Mouse (Mus musculus) left cerebral cortex, postnatal 25 days (tissue): Measurements from ENCODE around the gene Lrp3. TPM values are rescaled to one million over a fixed set of nuclear protein-coding genes. Genes with fewer than 3 reads are reported as not detected.
"Not testable (repeated sequence)": the region's sequence is repeated elsewhere in the genome, so short reads cannot be mapped to it uniquely, and the experiment has no call there.

Experiments
- DNase-seq, 2 experiments: peaks; one replicate each; pipeline ENCODE4 v3.0.0; 2022; ENCODE audit warnings: low spot score in 2 of 2, mixed read lengths in 1 of 2
- intact Hi-C: fragments of 180-260 bp; cut with DNase I; formaldehyde crosslinking; loops from one replicate; pipeline ENCODE4 v1.15.1; 2025
- total RNA-seq, 2 experiments: library from RNA; stranded (reverse); gene quantifications; 2 replicates each; pipeline ENCODE4 v1.2.3; 2021

Lrp3 gene
- 10 to 100 TPM; 79.3 to 81.5 TPM for total RNA-seq

DNA sequence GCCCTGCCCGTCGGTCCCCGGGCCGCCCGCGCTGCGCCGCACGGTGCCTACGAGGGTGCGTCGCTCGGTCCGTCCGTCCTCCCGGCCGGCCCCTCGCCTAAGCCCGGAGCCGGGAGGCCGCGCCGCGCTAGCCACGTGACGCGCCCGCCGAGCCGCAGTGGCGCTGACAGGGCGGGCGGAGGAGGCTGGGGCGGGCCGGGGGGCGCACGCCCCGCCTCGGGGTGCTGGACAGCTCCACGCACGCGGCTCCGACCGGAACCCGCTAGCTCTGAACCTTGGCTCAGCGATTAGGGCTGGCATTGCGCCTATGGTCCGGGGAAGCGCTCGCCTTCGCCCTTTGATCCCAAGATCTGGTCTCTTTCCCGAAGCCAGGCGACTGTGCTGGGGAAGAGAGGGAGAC lies at the start of gene Lrp3:
Lrp3 (minus strand) TSS at position 274 of the 400 bp plus-strand sequence.
- intact Hi-C loops, result loop anchor here (1.0 kb wide), 1 partner anchor 19 kb away; no protein-coding TSS in a partner anchor
- DNase-seq, result peak; percentile 60 to 72

DNA sequence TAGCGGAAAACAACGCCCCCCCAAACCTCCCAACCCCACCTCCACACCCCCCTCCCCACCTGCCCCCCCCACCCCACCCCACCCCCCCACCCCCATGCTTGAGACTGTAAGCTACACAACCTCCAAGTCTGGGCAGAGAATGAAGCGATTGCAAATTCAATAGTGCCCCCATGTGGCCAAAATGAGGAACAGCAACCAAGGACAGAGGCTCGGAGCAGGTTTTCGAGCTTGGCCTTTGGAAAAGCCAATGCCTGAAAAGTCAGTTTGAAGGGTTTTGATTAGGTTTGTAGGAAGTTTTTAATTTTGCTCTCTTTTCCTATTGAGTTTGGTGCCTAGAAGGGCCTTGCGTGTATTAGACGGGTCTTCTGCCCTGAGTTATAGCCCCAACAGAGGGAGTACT lies 49.4 kb upstream of the Lrp3 start:
- DNase-seq, result peak; percentile 43 to 58

DNA sequence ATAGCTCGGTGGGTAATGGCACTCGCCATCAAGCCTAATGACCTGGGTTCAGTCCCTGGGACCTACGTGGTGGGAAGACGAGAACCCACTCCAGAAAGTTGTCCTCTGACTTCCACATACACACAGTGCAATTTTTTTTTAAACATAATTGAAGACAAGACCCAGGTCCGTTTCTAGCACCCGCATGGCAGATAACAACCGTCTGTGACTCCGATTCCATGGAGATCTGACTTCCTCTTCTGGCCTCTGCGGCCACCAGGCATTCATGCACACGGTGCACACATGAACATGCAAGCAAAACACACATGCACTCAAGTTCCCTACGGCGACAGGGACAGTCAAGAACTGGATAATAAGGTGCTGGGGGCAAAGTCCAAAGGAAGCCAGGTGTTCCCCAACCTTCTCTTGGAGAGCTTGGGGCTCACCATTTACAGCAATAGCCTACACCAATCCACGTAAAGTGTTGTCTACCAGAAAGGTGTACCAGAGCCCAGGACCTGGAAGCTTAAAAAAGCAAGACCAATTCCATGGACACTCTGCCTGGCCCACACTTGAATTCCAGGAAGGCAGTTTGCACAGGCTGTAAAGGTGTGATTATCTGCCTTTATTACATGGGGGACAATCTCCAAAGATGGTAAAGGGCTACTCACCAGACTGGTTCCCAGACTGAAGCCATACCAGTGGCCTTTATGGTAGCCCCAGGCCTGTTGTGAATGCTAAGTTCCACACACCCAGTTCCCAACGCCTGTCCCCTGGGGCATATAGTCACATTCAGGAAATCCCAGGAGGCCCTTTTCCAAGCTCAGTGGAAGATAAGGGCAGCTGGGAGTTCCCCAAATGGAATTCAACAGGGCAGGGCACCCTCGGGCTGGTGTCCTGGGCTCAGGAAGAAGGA lies 48.5 kb upstream of the Lrp3 start:
- intact Hi-C loops, result loop anchor here (2.0 to 10.0 kb wide), 2 partner anchors 87 to 859 kb away; no protein-coding TSS in a partner anchor
- no peak for DNase-seq

More for the DNA sequence above, 49.4 kb upstream of the Lrp3 start:
- intact Hi-C loops, result loop anchor here (5.0 to 10.0 kb wide), 3 partner anchors 237 to 860 kb away; no protein-coding TSS in a partner anchor

DNA sequence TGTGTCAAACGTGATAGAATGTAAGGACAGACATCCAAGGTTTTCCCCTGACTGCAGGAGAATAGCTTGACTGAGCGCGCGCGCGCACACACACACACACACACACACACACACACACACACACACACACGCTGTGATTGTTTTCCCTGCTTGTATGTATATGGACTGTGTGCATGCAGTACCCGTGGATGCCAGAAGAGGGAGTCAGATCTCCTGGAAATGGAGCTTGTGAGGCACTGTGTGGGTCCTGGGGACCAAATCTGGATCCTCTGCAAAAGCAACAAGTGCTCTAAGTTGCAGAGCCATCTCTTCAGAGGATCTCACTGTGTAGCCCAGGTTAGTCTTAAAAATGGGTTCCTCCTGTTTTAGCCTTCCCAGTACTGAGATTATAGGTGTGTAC lies 44.1 kb upstream of the Lrp3 start:
- DNase-seq, result no peak
- intact Hi-C loops, result no loop called here

DNA sequence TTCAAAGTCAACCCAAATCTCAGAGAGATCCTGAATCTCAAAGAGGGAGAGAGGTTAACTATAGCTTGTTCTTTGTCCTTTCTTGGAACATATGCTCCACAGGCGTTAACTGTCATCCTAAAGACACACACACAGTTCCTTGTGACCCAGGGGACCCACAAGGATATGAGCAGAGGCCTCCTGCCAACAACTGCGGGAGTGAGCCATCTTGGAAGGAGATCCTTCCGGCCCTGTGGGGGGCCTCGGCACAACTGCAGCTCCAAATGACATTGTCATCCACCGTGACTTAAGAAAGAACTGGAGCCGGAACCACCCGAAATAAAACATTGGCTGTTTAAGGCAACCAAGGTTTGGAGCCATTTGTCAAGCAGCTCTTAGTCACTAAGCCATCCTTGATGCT lies 43.0 kb upstream of the Lrp3 start:
- intact Hi-C loops, result no loop called here
- DNase-seq, result peak in 1 of 2 experiments; percentile 8

DNA sequence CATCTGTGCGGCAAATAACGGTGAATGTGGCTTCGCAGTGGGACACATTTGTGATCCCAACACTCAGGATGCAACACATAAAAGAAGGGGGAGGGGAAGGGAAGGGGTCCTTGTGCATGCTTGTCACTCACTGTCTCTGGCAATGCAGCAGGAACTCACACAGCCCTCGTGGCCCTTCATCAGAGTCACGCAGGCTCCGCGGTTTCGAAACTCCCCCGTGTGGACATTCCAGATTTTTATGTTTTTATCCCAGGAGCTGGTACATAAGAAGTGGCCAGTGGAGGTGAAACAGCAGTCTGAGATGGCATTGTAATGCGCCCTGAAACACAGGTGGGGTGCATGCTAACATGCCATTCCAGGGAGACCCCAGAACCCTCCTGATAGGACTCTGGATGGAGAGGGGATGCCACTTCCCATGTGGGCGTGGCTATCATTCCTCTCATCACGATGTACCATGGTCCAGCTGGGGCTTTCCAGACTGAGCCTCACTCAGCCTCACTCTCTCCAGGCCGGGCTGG lies 36.8 kb upstream of the Lrp3 start:
- DNase-seq, result peak; percentile 56 to 58
- intact Hi-C loops, result no loop called here

DNA sequence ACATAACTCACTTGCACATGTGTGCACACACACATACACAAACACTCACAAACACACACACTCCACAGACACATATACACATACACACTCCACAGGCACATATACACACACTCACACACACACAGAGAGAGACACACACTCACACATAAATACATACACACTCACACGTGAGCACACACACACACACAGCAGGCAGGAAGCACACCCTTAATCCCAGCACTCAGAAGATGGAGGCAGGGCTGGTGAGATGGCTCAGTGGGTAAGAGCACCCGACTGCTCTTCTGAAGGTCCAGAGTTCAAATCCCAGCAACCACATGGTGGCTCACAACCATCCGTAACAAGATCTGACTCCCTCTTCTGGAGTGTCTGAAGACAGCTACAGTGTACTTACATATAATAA lies 22.6 kb upstream of the Lrp3 start:
- DNase-seq, intact Hi-C loops: not testable (repeated sequence)

DNA sequence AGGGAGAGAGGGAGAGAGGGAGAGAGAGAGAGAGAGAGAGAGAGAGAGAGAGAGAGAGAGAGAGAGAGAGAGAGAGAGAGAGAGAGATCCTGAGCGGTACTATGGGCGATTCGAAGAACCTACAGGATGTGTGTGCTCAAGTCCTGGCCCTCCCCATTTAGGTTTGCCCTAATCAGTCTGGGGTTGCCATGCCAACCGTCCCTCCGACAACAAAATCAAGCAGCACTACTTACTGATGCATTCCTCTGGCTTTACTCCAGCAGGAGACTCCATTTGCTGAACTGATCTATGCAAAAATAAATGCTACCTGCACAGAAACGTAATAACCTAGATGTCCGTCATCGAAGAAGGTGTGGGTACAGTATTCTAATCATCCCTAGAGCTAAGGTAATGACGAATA lies 20.0 kb upstream of the Lrp3 start:
- peak; percentile 70 for DNase-seq
- intact Hi-C loops, result no loop called here

DNA sequence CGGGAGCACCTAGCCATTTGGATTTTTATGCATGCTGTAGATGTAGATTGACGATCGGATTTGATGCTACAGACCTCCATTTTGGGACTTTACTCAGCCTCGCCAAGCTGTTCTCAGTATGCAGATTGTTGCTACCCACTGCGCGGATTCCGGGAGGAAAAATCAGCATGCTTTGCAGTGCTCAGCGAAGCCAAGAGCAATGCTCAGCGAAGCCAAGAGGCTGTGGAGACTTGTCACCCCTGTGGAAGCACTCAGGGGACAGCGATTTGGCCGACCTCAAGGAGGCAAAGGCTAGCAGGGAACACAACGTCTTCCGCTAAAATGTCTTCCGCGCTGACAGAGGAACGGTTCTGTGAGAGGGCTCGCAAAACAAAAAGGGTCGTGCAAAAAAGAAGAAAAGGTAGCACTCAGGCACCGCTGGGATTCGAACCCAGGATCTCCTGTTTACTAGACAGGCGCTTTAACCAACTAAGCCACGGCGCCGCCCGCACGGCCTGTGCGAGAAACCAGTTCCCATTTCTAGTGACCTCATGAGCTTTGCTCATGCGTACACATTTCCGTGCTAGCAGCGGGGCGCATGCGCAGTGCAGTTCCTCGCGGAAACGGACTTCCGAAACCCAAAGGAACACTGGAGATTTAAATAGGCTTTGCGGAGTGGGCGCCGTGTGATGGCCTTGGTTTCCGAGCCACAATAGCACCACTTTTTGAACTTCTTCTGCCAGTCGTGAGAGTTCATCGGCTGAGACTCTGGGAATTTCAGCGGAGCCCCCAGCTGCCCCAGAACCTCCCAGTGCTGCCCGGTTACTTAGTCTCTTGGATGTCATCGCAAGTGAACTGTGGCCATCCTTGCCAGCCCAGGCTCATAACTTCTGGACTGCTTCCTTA lies 19.3 kb upstream of the Lrp3 start:
- DNase-seq, result peak; percentile 99
- intact Hi-C loops, result loop anchor here (1.0 kb wide), 1 partner anchor 19 kb away; the partner anchor contains the start of gene Lrp3

DNA sequence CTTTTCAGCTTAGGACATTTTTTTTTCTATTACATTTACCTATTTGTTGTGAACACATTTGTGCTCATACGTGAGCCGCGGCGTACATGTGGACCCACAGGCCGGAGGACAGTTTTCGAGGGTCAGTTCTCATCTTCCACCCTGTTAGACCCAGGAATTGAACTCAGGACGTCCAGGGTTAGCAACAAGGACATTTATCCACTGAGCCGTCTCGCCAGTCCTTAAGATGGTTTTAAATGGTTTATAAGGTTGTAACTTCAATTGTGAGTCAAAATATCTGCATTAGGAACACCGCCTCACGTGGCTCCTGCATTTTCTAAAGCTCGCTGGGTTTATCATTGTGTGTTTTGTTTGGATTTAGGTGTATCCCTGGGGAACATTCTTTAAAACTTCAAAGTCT lies 18.6 kb upstream of the Lrp3 start:
- DNase-seq, result peak in 1 of 2 experiments; percentile 12
- intact Hi-C loops, result loop anchor here (1.0 kb wide), 1 partner anchor 19 kb away; the partner anchor contains the start of gene Lrp3

DNA sequence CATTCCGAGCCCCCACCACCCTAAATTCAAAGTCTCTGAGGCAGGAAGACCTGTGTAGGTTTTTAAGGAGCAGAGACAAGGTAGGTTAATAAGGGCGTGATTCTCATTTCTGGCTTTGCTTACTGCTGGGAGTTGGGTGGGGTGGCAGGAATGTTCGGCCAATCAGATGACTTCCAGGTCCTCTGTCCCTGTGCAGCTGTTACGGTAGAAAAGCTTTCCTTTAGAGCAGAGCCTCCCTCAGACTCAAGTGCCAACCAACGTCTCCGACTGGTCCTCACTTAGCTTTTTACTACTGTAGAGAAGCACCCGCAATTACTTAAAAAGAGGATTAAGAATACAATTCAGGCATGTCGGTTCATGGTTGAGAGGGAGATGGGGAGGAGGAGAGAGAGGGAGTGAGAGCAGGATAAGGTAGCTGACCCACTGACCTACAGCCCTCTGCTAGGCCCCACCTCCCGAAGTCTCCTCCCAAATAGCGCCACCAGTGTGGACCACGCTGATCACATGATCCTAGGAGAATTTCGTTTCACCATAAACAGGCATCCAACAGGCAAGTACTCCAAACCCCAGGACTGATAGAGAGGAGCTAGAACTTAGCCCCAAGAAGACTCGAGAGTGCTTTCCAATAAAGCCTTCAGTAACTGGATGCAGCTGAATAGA lies 17.6 kb upstream of the Lrp3 start:
- DNase-seq, result no peak

DNA sequence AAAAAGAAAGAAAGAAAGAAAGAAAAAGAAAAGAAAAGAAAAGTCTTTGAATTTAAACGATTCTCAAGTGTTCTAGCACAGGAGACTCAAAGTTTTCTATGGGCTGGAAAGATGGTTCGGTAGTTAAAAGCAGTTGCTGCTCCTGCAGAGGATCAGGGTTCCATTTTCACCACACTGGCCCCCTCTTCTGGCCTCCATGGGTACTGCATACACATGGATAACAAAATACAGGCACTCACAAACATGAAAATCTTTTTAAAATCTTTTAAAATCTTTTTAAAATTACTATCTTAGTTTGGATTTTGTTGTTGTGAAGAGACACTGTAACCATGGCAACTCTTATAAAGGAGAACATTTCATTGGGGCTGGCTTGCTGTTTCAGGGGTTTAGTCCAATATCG lies 15.0 kb upstream of the Lrp3 start:
- DNase-seq, result no peak
- intact Hi-C loops, result no loop called here

More for the DNA sequence above, 17.6 kb upstream of the Lrp3 start:
- intact Hi-C loops, result no loop called here

DNA sequence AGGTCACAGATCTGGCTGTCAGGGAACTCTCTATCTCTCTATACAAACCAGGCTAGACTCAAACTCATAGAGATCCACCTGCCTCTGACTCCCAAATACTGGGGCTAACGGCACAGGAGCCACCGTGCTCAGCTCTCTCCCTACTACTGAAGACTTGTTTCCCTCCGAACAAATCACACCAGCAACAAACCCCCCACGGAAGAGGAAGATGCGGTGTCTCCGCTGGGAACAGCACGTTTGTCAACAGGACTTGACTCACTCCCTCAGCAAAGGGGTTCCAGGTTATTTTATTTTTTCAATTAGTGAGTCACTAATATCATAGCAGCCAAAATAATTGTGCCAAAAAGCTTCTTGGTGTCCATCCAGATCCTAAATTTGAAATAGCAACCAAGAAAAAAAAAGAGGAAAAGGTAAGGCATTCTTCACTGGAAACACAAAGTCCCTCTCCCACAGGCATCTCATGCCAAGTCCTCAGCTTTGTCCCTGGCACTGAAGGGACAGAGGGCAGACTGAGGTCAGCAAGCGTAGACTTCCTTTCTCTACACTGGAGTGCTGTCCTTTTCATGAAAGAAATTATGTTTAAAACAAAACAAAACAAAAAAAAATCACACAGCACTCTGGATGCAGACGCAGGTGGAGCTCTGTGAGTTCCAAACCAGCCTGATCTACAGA lies 5.5 kb upstream of the Lrp3 start:
- intact Hi-C loops, result no loop called here
- DNase-seq, result no peak

DNA sequence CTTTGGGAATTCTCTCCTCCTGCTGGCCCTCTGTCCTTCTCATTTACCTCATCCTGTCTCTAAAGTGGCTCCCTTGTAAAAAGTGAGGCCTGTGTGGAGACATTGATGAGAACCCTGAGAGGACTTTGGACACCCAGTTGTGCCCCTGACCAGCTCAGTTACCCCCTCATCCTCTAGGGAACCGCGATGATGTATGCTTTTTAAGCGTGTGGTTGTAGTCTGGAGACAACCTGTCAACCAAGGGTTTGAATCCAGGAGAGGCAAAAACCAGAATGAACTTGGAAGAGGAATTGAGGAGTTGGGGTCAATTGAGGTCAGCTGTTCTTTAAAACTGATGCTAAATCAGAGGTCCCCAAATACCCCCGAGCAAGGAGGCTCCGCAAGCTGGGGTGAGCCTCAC lies 433 bp upstream of the Lrp3 start:
- intact Hi-C loops, result loop anchor here (1.0 kb wide), 1 partner anchor 19 kb away; no protein-coding TSS in a partner anchor
- DNase-seq, result no peak

DNA sequence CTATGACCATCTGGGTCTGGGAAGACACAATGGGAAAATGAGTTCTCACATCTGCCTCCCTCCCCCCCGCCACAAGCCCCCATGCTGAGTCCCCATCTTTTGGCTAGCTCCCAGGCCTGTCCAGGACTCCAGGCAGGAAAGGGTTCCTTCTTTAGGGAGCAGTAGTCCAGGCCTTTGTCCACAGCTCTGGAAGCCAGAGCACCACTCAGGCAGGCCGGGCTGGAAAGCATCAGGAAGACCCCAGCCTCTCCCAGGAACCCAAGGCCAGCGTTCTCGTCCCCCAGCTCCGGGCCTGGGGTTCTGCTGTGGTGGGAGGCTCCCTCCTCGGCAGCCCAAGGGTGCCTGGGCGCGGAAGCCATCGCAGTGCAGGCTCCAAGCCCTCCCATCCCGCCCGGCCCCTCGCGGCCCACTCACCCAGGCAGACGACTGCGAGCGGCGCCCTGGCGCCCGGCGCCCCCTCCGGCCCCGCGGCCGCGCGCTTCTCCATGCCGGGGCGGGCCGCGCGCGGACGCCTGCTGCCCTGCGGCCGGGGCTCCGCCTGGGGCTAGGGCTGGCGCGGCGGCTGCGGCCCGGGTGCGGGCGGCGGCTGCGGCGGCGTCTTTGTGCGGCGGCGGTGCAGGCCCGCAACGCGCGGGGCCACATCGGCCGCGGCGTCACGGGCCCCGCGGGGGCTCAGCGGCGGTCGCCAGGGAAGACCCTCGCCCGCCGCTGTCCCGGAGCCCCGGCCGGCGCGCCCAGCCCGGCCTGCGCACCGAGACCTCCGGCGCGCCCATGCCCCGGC lies 666 bp downstream of the Lrp3 start:
- intact Hi-C loops, result loop anchor here (1.0 kb wide), 1 partner anchor 20 kb away; no protein-coding TSS in a partner anchor
- peak in 1 of 2 experiments; percentile 17 for DNase-seq

DNA sequence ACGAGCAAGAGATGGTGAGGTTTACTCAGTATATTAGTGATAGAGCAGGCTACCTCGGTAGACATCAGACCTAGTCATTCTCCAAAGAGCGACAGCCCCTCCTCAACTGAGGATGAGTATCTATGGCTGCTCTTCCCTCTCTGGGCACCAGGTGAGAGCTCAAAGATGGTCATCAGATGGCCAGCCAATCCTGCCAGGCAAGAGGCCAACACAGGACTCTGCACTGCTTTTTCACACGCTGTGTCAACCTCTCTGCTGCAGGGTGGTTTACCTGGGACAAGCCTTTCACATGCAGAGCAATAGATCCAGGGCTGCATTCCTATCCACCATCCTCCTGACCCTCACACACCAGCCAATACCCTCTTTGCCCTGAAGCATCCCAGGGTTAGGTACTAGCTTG lies 3.5 kb downstream of the Lrp3 start:
- intact Hi-C loops, result no loop called here
- no peak for DNase-seq

DNA sequence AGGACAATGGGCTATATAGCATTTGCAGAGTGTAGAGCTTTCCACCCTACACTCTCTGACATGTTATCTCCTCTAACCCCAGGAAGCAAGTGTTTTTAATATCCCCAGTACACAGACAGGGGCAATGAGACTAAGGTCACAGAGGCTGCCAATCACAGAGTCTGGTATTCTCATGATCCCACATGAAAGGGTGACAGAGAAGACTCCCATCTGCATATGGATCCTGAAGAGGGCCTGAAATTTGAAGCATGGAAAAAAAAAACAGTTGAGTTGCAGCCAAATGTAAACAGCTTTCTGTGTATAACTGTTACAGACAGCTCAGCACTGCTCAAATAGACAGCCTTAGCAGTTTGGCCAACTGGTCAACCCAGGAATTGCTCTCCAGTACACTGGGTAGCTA lies 15.5 kb downstream of the Lrp3 start:
- intact Hi-C loops, result no loop called here

More for the DNA sequence above, 15.5 kb downstream of the Lrp3 start:
- no peak for DNase-seq
